Mouse (Mus musculus) liver, embryonic 14.5 days (tissue): ENCODE measurements around the gene Otud7b. TPM values are rescaled to one million over a fixed set of nuclear protein-coding genes. Genes with fewer than 3 reads are reported as not detected.
A peak's percentile ranks its signal among the peaks of the same experiment; 100 is the strongest.

Experiments
- ATAC-seq: fragments of 200-750 bp; cut with Nextera tagmentation; 2 replicates; pipeline ENCODE4 v1.8.0; 2017; ENCODE audit warnings: moderate number of reproducible peaks, mild to moderate bottlenecking, moderate library complexity; ENCODE audit not compliant: insufficient read depth
- DNase-seq, 3 experiments: peaks; one replicate each; pipeline ENCODE4 v3.0.0-alpha.2; 2012 to 2013; ENCODE audit warnings: low read depth in 3 of 3, low spot score in 3 of 3
- H3K27ac ChIP-seq: fragments of 300-500 bp; sonication (generic); 2 replicates; pipeline ENCODE4 v1.5.1; 2014; ENCODE audit warnings: moderate library complexity, mild to moderate bottlenecking, control low read depth, inconsistent platforms
- H3K27me3 ChIP-seq: fragments of 300-500 bp; sonication (generic); 2 replicates; pipeline ENCODE4 v1.6.1; 2014; ENCODE audit warnings: mild to moderate bottlenecking, low read length, moderate library complexity; ENCODE audit not compliant: control insufficient read depth, insufficient read depth
- H3K36me3 ChIP-seq: fragments of 300-500 bp; sonication (generic); replicated peaks from 2 replicates; pipeline ENCODE4 v1.6.1; 2014; ENCODE audit warnings: low read depth; ENCODE audit not compliant: control insufficient read depth, insufficient read depth
- H3K4me1 ChIP-seq, 2 experiments: fragments of 200-500 bp in 1 of 2; fragments of 300-500 bp in 1 of 2; sonication (generic) in 1 of 2; replicated peaks; 2 replicates each; pipeline ENCODE4 v1.6.1; 2012 to 2014; ENCODE audit warnings: antibody characterized with exemption in 1 of 2, inconsistent platforms in 1 of 2, low read length in 1 of 2; ENCODE audit not compliant: control insufficient read depth in 2 of 2, insufficient read depth in 2 of 2
- H3K4me2 ChIP-seq: fragments of 300-500 bp; sonication (generic); 2 replicates; pipeline ENCODE4 v1.6.1; 2014; ENCODE audit warnings: low read depth, mild to moderate bottlenecking, control low read depth, moderate library complexity
- H3K4me3 ChIP-seq, 2 experiments: fragments of 200-500 bp in 1 of 2; fragments of 300-500 bp in 1 of 2; sonication (generic) in 1 of 2; 2 replicates each; pipeline ENCODE4 v1.5.1; 2012 to 2014; ENCODE audit warnings: low read depth in 2 of 2, low read length in 2 of 2, mild to moderate bottlenecking in 2 of 2, control low read depth in 1 of 2, inconsistent platforms in 1 of 2, moderate library complexity in 1 of 2; ENCODE audit not compliant: insufficient read depth in 1 of 2
- H3K9ac ChIP-seq: fragments of 300-500 bp; sonication (generic); replicated peaks from 2 replicates; pipeline ENCODE4 v1.6.1; 2014; ENCODE audit warnings: mild to moderate bottlenecking, control low read depth, moderate library complexity
- H3K9me3 ChIP-seq: fragments of 300-500 bp; sonication (generic); 2 replicates; pipeline ENCODE4 v1.6.1; 2016; ENCODE audit warnings: low read length, mixed read lengths; ENCODE audit not compliant: control insufficient read depth
- CTCF ChIP-seq: IDR thresholded peaks from 2 replicates; pipeline ENCODE4 v1.5.1; 2016; ENCODE audit warnings: antibody characterized with exemption, low read depth, control low read depth
- EP300 ChIP-seq: IDR thresholded peaks from 2 replicates; pipeline ENCODE4 v1.6.1; 2016; ENCODE audit warnings: antibody characterized with exemption, low read depth
- WGBS: fragments of 180-500 bp; shearing (Covaris S2); extraction: QIAGEN DNeasy Blood & Tissue Kit; methylation state at CpG from one replicate; pipeline ENCODE4 v1.1.7; 2014; ENCODE audit not compliant: insufficient replicate concordance; 5-methylcytosine and 5-hydroxymethylcytosine counted together
- polyA plus RNA-seq, 2 experiments: library from polyadenylated mRNA; depleted of rRNA in 1 of 2; stranded (reverse) in 1 of 2; unstranded in 1 of 2; fragments of >200 nt; fragmentation: Nextera tagmentation in 1 of 2; extraction: Ambion mirVana in 1 of 2; gene quantifications; 2 replicates each; pipeline versions ENCODE4 v1.2.1 to v1.2.3; 2012 to 2014

The Otud7b gene
- polyA plus RNA-seq, 2 experiments = 3.5 to 5.2 TPM

DNA sequence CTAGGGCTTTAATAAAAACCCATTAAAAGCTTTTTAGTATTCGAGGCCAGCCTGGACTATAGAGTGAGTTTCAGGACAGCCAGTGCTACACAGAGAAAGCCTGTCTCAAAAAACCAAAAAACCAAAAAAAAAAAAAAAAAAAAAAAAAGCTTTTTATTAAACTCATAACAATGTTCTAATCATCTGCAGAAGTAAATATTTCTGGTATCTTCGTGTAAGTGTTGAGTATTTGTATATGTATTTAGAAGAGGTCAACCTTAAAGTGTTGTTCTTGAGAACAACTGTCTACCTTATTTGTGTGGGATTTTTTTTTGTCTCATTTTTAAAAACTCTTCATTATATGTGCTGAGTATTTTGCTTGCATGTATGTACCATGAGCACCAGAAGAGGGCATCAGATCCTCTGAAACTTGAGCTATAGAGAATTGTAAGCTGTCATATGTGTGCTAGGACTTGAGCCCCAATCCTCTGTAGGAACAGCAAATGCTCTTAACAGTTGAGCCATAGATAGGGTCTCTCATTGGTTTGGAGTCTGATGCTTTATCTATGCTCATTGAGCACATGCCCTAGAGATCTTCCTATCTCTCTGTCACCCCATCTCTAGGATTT, 14.3 kb upstream of the Otud7b start:
- no peak for ATAC-seq
- 38% methylated on average over 2 of the region's 2 CpGs for WGBS
- no peak overlapping the region for H3K27ac ChIP-seq

GRCm38 (mm10) chr3:96091146-96091545, 13.2 kb upstream of the Otud7b start:
- WGBS = 48% methylated on average over 2 of the region's 2 CpGs
- Histone ChIP-seq H3K4me1 (peaks cover 6 to 14% of the 10 kb centered on the region in 2 experiments), H3K36me3 (no peaks in the 10 kb centered on the region), H3K4me2 (no peak overlapping the region), H3K27me3 (no peaks in the 10 kb centered on the region; the same call in 1 of the 2 replicates), H3K9me3 (no peaks in the 10 kb centered on the region), H3K9ac (no peak overlapping the region), H3K4me3 (no peak overlapping the region), H3K27ac (no peak overlapping the region)
- DNase-seq (no peak), ATAC-seq (no peak)
- TF ChIP-seq CTCF (peak; percentile 35; the same call in 1 of the 2 replicates), EP300 (no peak)

More for the DNA sequence above, 14.3 kb upstream of the Otud7b start:
- TF ChIP-seq CTCF = peak; percentile 34; the same call in 1 of the 2 replicates
- TF ChIP-seq EP300 = no peak
- peaks cover 6 to 15% of the 10 kb centered on the region in 2 experiments for H3K4me1 ChIP-seq
- no peak for DNase-seq
- H3K9me3 ChIP-seq = no peaks in the 10 kb centered on the region
- H3K27me3 ChIP-seq = no peaks in the 10 kb centered on the region; the same call in 1 of the 2 replicates
- no peak overlapping the region for H3K9ac ChIP-seq
- no peaks in the 10 kb centered on the region for H3K36me3 ChIP-seq
- H3K4me2 ChIP-seq = no peak overlapping the region
- H3K4me3 ChIP-seq = no peak overlapping the region

GRCm38 (mm10) chr3:96091966-96092365, 12.4 kb upstream of the Otud7b start:
- WGBS = 60% methylated on average over 6 of the region's 6 CpGs
- Histone ChIP-seq H3K27ac (no peak overlapping the region), H3K4me1 (peaks cover 6 to 7% of the 10 kb centered on the region in 2 experiments), H3K9me3 (no peaks in the 10 kb centered on the region), H3K27me3 (no peaks in the 10 kb centered on the region; the same call in 1 of the 2 replicates), H3K4me2 (no peak overlapping the region), H3K36me3 (no peaks in the 10 kb centered on the region), H3K4me3 (no peak overlapping the region), H3K9ac (no peak overlapping the region)
- TF ChIP-seq EP300 (no peak), CTCF (no peak)
- DNase-seq = no peak
- ATAC-seq = no peak

GRCm38 (mm10) chr3:96093509-96093908, 10.8 kb upstream of the Otud7b start:
- H3K4me2 ChIP-seq = no peak overlapping the region
- DNase-seq = no peak
- no peak overlapping the region for H3K27ac ChIP-seq

GRCm38 (mm10) chr3:96094203-96094602, 10.1 kb upstream of the Otud7b start:
- DNase-seq (peak in 1 of 3 experiments; percentile 20), ATAC-seq (peak; percentile 56; the same call in 1 of the 2 replicates)
- H3K9ac ChIP-seq = no peak overlapping the region
- TF ChIP-seq EP300 (no peak), CTCF (no peak)
- no peak overlapping the region for H3K4me2 ChIP-seq
- no peak overlapping the region for H3K4me3 ChIP-seq
- peaks cover 0 to 3% of the 10 kb centered on the region in 2 experiments; a peak in 1 of 4 replicates for H3K4me1 ChIP-seq
- H3K27ac ChIP-seq = no peak overlapping the region
- H3K36me3 ChIP-seq = no peaks in the 10 kb centered on the region
- H3K9me3 ChIP-seq = no peaks in the 10 kb centered on the region
- WGBS = 50% methylated on average over 13 of the region's 13 CpGs
- no peaks in the 10 kb centered on the region; the same call in 1 of the 2 replicates for H3K27me3 ChIP-seq

More at GRCm38 (mm10) chr3:96093509-96093908, 10.8 kb upstream of the Otud7b start:
- Histone ChIP-seq H3K36me3 (no peaks in the 10 kb centered on the region), H3K9me3 (no peaks in the 10 kb centered on the region), H3K4me1 (no peaks in the 10 kb centered on the region), H3K9ac (no peak overlapping the region), H3K27me3 (no peaks in the 10 kb centered on the region; the same call in 1 of the 2 replicates), H3K4me3 (no peak overlapping the region)
- TF ChIP-seq EP300 (no peak), CTCF (0 out of 2 replicates have a peak, but pooled peaks have one; percentile 6)
- WGBS = 68% methylated on average over 13 of the region's 13 CpGs
- no peak for ATAC-seq
